Mouse (Mus musculus) adipocyte (in vitro differentiated cells): ENCODE data around the gene Ube2o.

ENCODE experiments used
- DNase-seq: peaks from one replicate; pipeline ENCODE4 v3.0.0-alpha.2; 2016; ENCODE audit warnings: low spot score

The Ube2o gene

GRCm38 (mm10) chr11:116488207-116488606 is 93.0 kb downstream of the Ube2o start:
- no peak for DNase-seq
